Mouse (Mus musculus) liver, postnatal 0 days (tissue): ENCODE results near the gene Ccdc93.

Experiments used
- CTCF ChIP-seq: sonication (generic); IDR thresholded peaks from 2 replicates; pipeline ENCODE4 v1.5.1; 2016; ENCODE audit warnings: antibody characterized with exemption, low read depth
- EP300 ChIP-seq: IDR thresholded peaks from 2 replicates; pipeline ENCODE4 v1.6.1; 2016; ENCODE audit warnings: antibody characterized with exemption, low read depth, mild to moderate bottlenecking

DNA sequence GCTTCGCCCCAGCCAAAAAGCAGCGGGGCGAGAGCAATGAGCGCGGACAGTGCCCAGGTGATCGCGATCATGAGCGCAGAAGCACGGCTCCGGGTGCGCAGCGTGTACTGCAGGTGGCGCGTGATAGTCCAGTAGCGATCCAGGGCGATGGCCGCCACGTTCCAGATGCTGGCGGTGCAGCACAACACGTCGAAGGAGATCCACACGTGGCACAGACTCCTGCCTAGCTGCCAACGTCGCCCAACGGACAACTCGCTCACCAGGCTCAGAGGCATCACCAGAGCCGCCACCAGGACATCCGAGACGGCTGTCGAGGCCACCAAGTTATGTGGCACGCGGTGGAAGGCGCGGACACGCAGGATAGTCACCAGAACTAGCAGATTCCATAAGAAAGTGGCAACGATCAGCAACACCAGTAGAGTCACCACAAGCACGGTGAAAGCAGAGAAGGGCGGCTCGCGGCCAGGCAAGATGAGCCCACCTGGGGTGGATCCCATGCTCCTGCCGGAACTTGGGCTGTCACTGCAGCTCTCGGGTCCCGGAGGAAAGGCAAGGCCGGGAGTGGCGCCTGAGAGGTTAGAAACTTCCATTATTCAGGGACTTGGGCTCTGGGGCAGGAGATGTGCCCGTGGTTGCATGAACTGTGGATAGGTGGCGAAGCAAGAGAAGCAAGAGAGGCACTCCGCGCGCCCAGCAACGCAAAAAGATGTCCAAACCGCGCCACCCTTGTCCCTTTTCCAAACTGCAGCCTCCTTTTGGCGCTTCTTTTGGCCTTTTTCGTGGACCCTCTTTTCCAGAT is 97.0 kb downstream of the Ccdc93 start:
- TF ChIP-seq CTCF (no peak), EP300 (no peak)
